Mouse (Mus musculus): ENCODE measurements around the gene Asdurf. TPM values are rescaled to one million over a fixed set of nuclear protein-coding genes. Genes with fewer than 3 reads are reported as not detected.

Asdurf gene
- polyA plus RNA-seq, 1 experiment from 2014 or later, result 2.2 TPM

- Histone ChIP-seq H3K9me3 (ENCODE audit: control insufficient read depth, low read length) (no peaks in the 10 kb centered on the region), H3K9ac (replicated peaks; ENCODE audit: low read depth, low read length) (no peak overlapping the region), H3K27me3 (ENCODE audit: control insufficient read depth, insufficient read depth, low read length) (no peaks in the 10 kb centered on the region), H3K27ac (ENCODE audit: low read depth, low read length) (no peak overlapping the region), H3K36me3 (ENCODE audit: control insufficient read depth, insufficient read depth, low read length) (peaks cover 3% of the 10 kb centered on the region; the same call in 1 of the 2 replicates), H3K4me3 (ENCODE audit: low read depth, low read length) (no peak overlapping the region), H3K4me2 (ENCODE audit: low read depth, low read length) (no peak overlapping the region), H3K4me1 (ENCODE audit: control insufficient read depth, insufficient read depth, low read length) (peaks cover 3% of the 10 kb centered on the region; the same call in 1 of the 2 replicates)
- ATAC-seq (ENCODE audit: low read depth), result no peak
- 94% methylated on average over 4 of the region's 4 CpGs for WGBS
Observed at GRCm38 (mm10) chr1:53300506-53300905, 51.9 kb downstream of the Asdurf start.

Other genes with a start within 250 kb of the Asdurf start
- gene 1700019A02Rik, start 165.0 kb downstream of the Asdurf start, polyA plus RNA-seq (2014; fragmentation: Nextera tagmentation; extraction: Ambion mirVana), result not detected in 2 replicates
- gene Pms1, start 55.6 kb downstream of the Asdurf start, polyA plus RNA-seq (2014; fragmentation: Nextera tagmentation; extraction: Ambion mirVana), result 12.1 and 13.2 TPM in 2 replicates
- 51.6 and 52.6 TPM in 2 replicates for gene Ormdl1, start 55.5 kb downstream of the Asdurf start, polyA plus RNA-seq (2014; fragmentation: Nextera tagmentation; extraction: Ambion mirVana)
- gene Gm28778, start 55.5 kb downstream of the Asdurf start, polyA plus RNA-seq (2014; fragmentation: Nextera tagmentation; extraction: Ambion mirVana), result not detected in 2 replicates
- gene Osgepl1, start 39.0 kb downstream of the Asdurf start, polyA plus RNA-seq (2014; fragmentation: Nextera tagmentation; extraction: Ambion mirVana), result 23.5 and 25.9 TPM in 2 replicates
- 2.6 and 2.8 TPM in 2 replicates for gene Gm28551, start within 50 bp of the Asdurf start, polyA plus RNA-seq (2014; fragmentation: Nextera tagmentation; extraction: Ambion mirVana)
- 61.0 and 74.7 TPM in 2 replicates for gene Asnsd1, start 133 bp upstream of the Asdurf start, polyA plus RNA-seq (2014; fragmentation: Nextera tagmentation; extraction: Ambion mirVana)